Mouse (Mus musculus) neural tube, embryonic 11.5 days (tissue): ENCODE results near the gene Stard13. TPM values are rescaled to one million over a fixed set of nuclear protein-coding genes. Genes with fewer than 3 reads are reported as not detected.

Experiments used
- ATAC-seq: fragments of 200-750 bp; cut with Nextera tagmentation; 2 replicates; pipeline ENCODE4 v1.8.0; 2017; ENCODE audit warnings: moderate number of reproducible peaks, mild to moderate bottlenecking, moderate TSS enrichment, moderate library complexity; ENCODE audit not compliant: insufficient read depth, low FRiP score, low TSS enrichment
- DNase-seq: peaks from one replicate; pipeline ENCODE4 v3.0.0-alpha.2; 2015; ENCODE audit warnings: low spot score
- H3K27ac ChIP-seq: fragments of 300-500 bp; sonication (generic); 2 replicates; pipeline ENCODE4 v1.5.1; 2014; ENCODE audit warnings: low read depth, mild to moderate bottlenecking, low read length
- H3K27me3 ChIP-seq: fragments of 300-500 bp; sonication (generic); 2 replicates; pipeline ENCODE4 v1.6.1; 2014; ENCODE audit warnings: mild to moderate bottlenecking, low read length, mixed read lengths; ENCODE audit not compliant: control insufficient read depth, insufficient read depth
- H3K36me3 ChIP-seq: fragments of 300-500 bp; sonication (generic); 2 replicates; pipeline ENCODE4 v1.6.1; 2014; ENCODE audit warnings: mild to moderate bottlenecking, low read length, moderate library complexity, mixed read lengths; ENCODE audit not compliant: control insufficient read depth, insufficient read depth
- H3K4me1 ChIP-seq: fragments of 300-500 bp; sonication (generic); 2 replicates; pipeline ENCODE4 v1.6.1; 2014; ENCODE audit warnings: low read length, mixed read lengths; ENCODE audit not compliant: control insufficient read depth, insufficient read depth
- H3K4me2 ChIP-seq: fragments of 300-500 bp; sonication (generic); 2 replicates; pipeline ENCODE4 v1.6.1; 2014; ENCODE audit warnings: low read depth, mild to moderate bottlenecking, moderate library complexity
- H3K4me3 ChIP-seq: fragments of 300-500 bp; sonication (generic); 2 replicates; pipeline ENCODE4 v1.5.1; 2014; ENCODE audit warnings: low read depth, low read length
- H3K9ac ChIP-seq: fragments of 300-500 bp; sonication (generic); 2 replicates; pipeline ENCODE4 v1.6.1; 2014; ENCODE audit warnings: mild to moderate bottlenecking, low read length
- H3K9me3 ChIP-seq: fragments of 300-500 bp; sonication (generic); 2 replicates; pipeline ENCODE4 v1.6.1; 2016; ENCODE audit warnings: low read length; ENCODE audit not compliant: control insufficient read depth
- WGBS: fragments of 180-500 bp; shearing (Covaris S2); extraction: QIAGEN DNeasy Blood & Tissue Kit; methylation state at CpG from one replicate; pipeline ENCODE4 v1.1.7; 2014; 5-methylcytosine and 5-hydroxymethylcytosine counted together
- polyA plus RNA-seq: library from polyadenylated mRNA; unstranded; fragments of >200 nt; fragmentation: Nextera tagmentation; extraction: Ambion mirVana; gene quantifications from 2 replicates; pipeline ENCODE4 v1.2.1, GENCODE M21; 2014

Gene Stard13
- polyA plus RNA-seq, 1 experiment from 2014 or later, result 7.5 TPM

GRCm38 (mm10) chr5:151037871-151038270 is 195.8 kb downstream of the Stard13 start:
- DNase-seq (no peak), ATAC-seq (no peak)
- WGBS, result 85% methylated on average over 7 of the region's 7 CpGs
- H3K27ac ChIP-seq, result no peak overlapping the region
- no peaks in the 10 kb centered on the region for H3K4me1 ChIP-seq
- H3K9ac ChIP-seq, result no peak overlapping the region
- no peaks in the 10 kb centered on the region for H3K36me3 ChIP-seq
- no peaks in the 10 kb centered on the region for H3K9me3 ChIP-seq
- H3K4me2 ChIP-seq, result no peak overlapping the region
- H3K4me3 ChIP-seq, result no peak overlapping the region
- no peaks in the 10 kb centered on the region for H3K27me3 ChIP-seq

DNA sequence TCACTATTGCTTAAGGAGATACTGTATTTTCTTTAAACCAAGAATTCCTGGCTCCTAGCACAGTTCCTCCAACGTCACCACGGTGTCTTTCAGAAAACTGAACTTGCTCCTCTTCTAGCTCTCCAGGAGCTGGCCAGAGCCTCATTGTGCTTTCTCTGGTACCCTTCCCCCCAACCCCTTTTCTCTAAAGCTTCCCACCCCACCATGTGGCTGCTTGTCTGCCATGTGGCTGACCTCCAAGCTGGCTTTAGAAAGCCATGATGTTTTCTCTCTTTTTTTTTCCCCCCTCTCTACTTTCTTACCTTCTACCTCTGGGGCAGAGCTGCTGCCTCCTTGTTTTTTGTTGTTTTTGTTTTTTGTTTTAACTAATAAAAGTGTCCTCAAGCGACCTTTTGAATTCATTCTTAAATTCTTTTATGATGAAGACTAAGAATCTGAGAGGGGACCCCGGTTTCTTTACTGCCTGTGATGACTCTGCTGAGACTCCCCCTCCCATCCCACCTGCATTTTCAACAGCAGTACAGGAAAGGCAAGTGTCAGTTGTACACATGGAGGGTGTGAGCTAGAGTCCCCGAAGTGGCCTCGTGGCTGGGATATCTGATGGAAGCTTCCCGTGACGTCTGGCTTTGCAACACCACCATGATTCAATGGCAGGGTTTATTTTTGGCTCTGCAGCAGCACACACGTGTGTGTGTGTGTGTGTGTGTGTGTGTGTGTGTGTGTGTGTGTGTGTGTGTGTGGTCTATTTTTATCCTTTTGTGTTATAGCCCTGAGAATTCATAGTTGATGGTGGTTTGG is 198.7 kb downstream of the Stard13 start:
- no peaks in the 10 kb centered on the region for H3K4me1 ChIP-seq
- no peak overlapping the region for H3K9ac ChIP-seq
- no peaks in the 10 kb centered on the region for H3K36me3 ChIP-seq
- no peaks in the 10 kb centered on the region for H3K27me3 ChIP-seq
- DNase-seq (no peak), ATAC-seq (no peak)
- no peak overlapping the region for H3K4me3 ChIP-seq
- H3K4me2 ChIP-seq, result no peak overlapping the region
- WGBS, result 74% methylated on average over 9 of the region's 9 CpGs
- no peak overlapping the region for H3K27ac ChIP-seq
- H3K9me3 ChIP-seq, result no peaks in the 10 kb centered on the region

- Histone ChIP-seq H3K36me3 (no peaks in the 10 kb centered on the region), H3K9me3 (no peaks in the 10 kb centered on the region), H3K4me2 (no peak overlapping the region), H3K9ac (no peak overlapping the region), H3K27ac (no peak overlapping the region), H3K4me1 (no peaks in the 10 kb centered on the region), H3K27me3 (no peaks in the 10 kb centered on the region), H3K4me3 (no peak overlapping the region)
- DNase-seq (no peak), ATAC-seq (no peak)
- WGBS, result 75% methylated on average over 6 of the region's 6 CpGs
Observed at GRCm38 (mm10) chr5:151028906-151029305, 204.7 kb downstream of the Stard13 start.

- Histone ChIP-seq H3K9ac (no peak overlapping the region), H3K4me2 (no peak overlapping the region), H3K9me3 (no peaks in the 10 kb centered on the region), H3K27ac (no peak overlapping the region), H3K4me1 (0 out of 2 replicates have a peak, but pooled peaks cover 3% of the 10 kb centered on the region), H3K27me3 (no peaks in the 10 kb centered on the region), H3K4me3 (no peak overlapping the region), H3K36me3 (no peaks in the 10 kb centered on the region)
- ATAC-seq, result peak; percentile 73; the same call in 1 of the 2 replicates
- WGBS, result 34% methylated on average over 7 of the region's 7 CpGs
- no peak for DNase-seq
Observed at GRCm38 (mm10) chr5:151027171-151027570, 206.5 kb downstream of the Stard13 start.

DNA sequence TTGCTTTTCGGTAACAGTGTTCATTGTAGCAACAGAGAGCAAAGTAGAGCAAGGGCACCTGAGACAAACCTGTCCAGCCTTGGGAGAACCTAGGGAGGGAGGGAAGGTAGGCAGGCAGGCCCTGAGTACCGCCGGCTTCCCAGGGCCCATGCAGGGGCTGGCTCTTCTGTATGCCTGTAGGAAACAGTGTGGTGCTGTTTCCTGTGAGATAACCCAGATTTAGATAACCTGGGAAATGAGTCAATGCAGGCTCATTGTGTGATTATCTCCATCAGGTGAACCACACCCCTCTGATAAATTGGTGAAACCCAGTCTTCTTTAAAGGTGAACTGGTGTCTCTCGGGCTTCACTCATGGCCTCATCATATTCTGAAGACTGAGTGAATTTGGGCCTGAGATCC is 207.6 kb downstream of the Stard13 start:
- no peak overlapping the region for H3K4me2 ChIP-seq
- no peak for ATAC-seq
- 84% methylated on average over 4 of the region's 4 CpGs for WGBS
- H3K9me3 ChIP-seq, result no peaks in the 10 kb centered on the region
- no peaks in the 10 kb centered on the region for H3K27me3 ChIP-seq
- no peak overlapping the region for H3K9ac ChIP-seq
- H3K4me3 ChIP-seq, result no peak overlapping the region
- DNase-seq, result no peak
- 0 out of 2 replicates have a peak, but pooled peaks cover 3% of the 10 kb centered on the region for H3K4me1 ChIP-seq
- H3K27ac ChIP-seq, result no peak overlapping the region
- H3K36me3 ChIP-seq, result no peaks in the 10 kb centered on the region

DNA sequence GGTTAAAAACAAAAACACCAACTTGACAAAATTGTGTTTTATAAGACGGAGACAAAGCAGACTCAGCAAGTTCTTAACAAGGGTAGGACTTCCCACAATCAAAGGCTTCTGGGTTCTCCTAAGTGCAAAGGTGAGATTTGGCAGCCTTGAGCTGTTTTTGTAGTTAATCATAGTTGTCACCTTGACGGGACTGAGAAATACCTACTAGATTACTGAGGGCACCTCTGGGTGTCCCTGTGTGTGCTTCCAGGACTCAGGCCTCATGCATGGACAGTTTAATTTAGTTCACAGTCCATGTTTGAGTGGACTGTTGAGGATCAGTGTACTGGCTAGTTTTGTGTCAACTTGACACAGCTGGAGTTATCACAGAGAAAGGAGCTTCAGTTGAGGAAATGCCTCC is 209.2 kb downstream of the Stard13 start:
- Histone ChIP-seq H3K4me1 (0 out of 2 replicates have a peak, but pooled peaks cover 3% of the 10 kb centered on the region), H3K27ac (no peak overlapping the region), H3K27me3 (no peaks in the 10 kb centered on the region), H3K9ac (no peak overlapping the region), H3K4me2 (no peak overlapping the region), H3K9me3 (no peaks in the 10 kb centered on the region), H3K36me3 (no peaks in the 10 kb centered on the region), H3K4me3 (no peak overlapping the region)
- ATAC-seq (no peak), DNase-seq (no peak)
- WGBS, result 72% methylated on average over 2 of the region's 2 CpGs

- DNase-seq (peak; percentile 26), ATAC-seq (no peak)
- H3K27ac ChIP-seq, result no peak overlapping the region
- WGBS, result 12% methylated on average over 8 of the region's 8 CpGs
- no peak overlapping the region for H3K4me3 ChIP-seq
- no peaks in the 10 kb centered on the region for H3K9me3 ChIP-seq
- H3K27me3 ChIP-seq, result no peaks in the 10 kb centered on the region
- 0 out of 2 replicates have a peak, but pooled peaks cover 3% of the 10 kb centered on the region for H3K4me1 ChIP-seq
- H3K36me3 ChIP-seq, result no peaks in the 10 kb centered on the region
- H3K9ac ChIP-seq, result no peak overlapping the region
- H3K4me2 ChIP-seq, result no peak overlapping the region
Observed at GRCm38 (mm10) chr5:151023461-151023860, 210.2 kb downstream of the Stard13 start.

- ATAC-seq (no peak), DNase-seq (no peak)
- no peaks in the 10 kb centered on the region for H3K36me3 ChIP-seq
- no peak overlapping the region for H3K9ac ChIP-seq
- H3K4me2 ChIP-seq, result no peak overlapping the region
- WGBS, result 23% methylated on average over 1 of the region's 1 CpGs
- H3K27me3 ChIP-seq, result no peaks in the 10 kb centered on the region
- H3K27ac ChIP-seq, result no peak overlapping the region
- H3K9me3 ChIP-seq, result no peaks in the 10 kb centered on the region
- H3K4me3 ChIP-seq, result no peak overlapping the region
- H3K4me1 ChIP-seq, result 0 out of 2 replicates have a peak, but pooled peaks cover 3% of the 10 kb centered on the region
Observed at GRCm38 (mm10) chr5:151022939-151023338, 210.7 kb downstream of the Stard13 start.

DNA sequence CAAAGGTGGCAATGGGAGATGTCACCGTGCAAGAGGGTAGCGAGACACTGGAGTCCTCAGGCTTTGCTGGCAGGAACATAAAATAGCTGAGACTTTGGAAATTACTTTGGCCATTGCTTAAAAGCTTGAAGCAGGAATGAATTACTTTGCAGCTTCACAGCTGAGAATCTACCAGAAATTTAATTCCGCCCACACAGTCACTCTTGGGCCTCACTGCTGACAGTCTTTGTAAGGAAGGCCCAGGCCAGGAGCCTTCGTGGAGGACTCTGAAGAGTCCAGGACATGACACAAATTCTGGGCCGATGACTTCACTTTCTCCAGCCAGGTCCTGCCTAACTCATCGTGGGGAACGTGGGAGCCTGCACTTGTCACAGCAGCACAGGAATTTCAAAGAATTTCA is 211.6 kb downstream of the Stard13 start:
- no peak for ATAC-seq

More for the DNA sequence above, 211.6 kb downstream of the Stard13 start:
- Histone ChIP-seq H3K27me3 (no peaks in the 10 kb centered on the region), H3K9ac (no peak overlapping the region), H3K4me3 (no peak overlapping the region), H3K4me1 (0 out of 2 replicates have a peak, but pooled peaks cover 3% of the 10 kb centered on the region), H3K27ac (no peak overlapping the region), H3K4me2 (no peak overlapping the region), H3K9me3 (no peaks in the 10 kb centered on the region), H3K36me3 (no peaks in the 10 kb centered on the region)
- 80% methylated on average over 7 of the region's 7 CpGs for WGBS
- DNase-seq, result no peak
